Mouse (Mus musculus): ENCODE data around the gene Ankrd60. TPM values are rescaled to one million over a fixed set of nuclear protein-coding genes. Genes with fewer than 3 reads are reported as not detected.

The Ankrd60 gene
- polyA plus RNA-seq, 1 experiment from 2014 or later = not detected

- Histone ChIP-seq H3K36me3 (ENCODE audit: control insufficient read depth, insufficient read depth, low read length) (no peaks in the 10 kb centered on the region), H3K4me3 (ENCODE audit: low read depth, low read length) (no peak overlapping the region), H3K4me2 (ENCODE audit: low read depth) (no peak overlapping the region), H3K27ac (ENCODE audit: low read depth, low read length) (no peak overlapping the region), H3K9ac (ENCODE audit: low read length) (no peak overlapping the region; the same call in 1 of the 2 replicates), H3K9me3 (ENCODE audit: control insufficient read depth, low read length) (no peaks in the 10 kb centered on the region), H3K4me1 (ENCODE audit: control insufficient read depth, insufficient read depth, low read length) (no peaks in the 10 kb centered on the region), H3K27me3 (ENCODE audit: control insufficient read depth, insufficient read depth, low read length) (no peaks in the 10 kb centered on the region)
- ATAC-seq (ENCODE audit: insufficient read depth, low FRiP score, low TSS enrichment) (no peak), DNase-seq (ENCODE audit: low spot score) (no peak)
- 85% methylated on average over 4 of the region's 4 CpGs for WGBS
Observed at GRCm38 (mm10) chr2:173542716-173543115, 35.4 kb downstream of the Ankrd60 start.

- H3K9me3 ChIP-seq (ENCODE audit: control insufficient read depth, low read length) = no peaks in the 10 kb centered on the region
- H3K27ac ChIP-seq (ENCODE audit: low read depth, low read length) = no peak overlapping the region
- no peaks in the 10 kb centered on the region for H3K27me3 ChIP-seq (ENCODE audit: control insufficient read depth, insufficient read depth, low read length)
- no peak overlapping the region for H3K4me2 ChIP-seq (ENCODE audit: low read depth)
- DNase-seq (ENCODE audit: low spot score) = no peak
- H3K36me3 ChIP-seq (ENCODE audit: control insufficient read depth, insufficient read depth, low read length) = no peaks in the 10 kb centered on the region
- H3K4me1 ChIP-seq (ENCODE audit: control insufficient read depth, insufficient read depth, low read length) = no peaks in the 10 kb centered on the region
- no peak for ATAC-seq (ENCODE audit: insufficient read depth, low FRiP score, low TSS enrichment)
- no peak overlapping the region for H3K4me3 ChIP-seq (ENCODE audit: low read depth, low read length)
- no peak overlapping the region for H3K9ac ChIP-seq (ENCODE audit: low read length)
- WGBS = 67% methylated on average over 4 of the region's 4 CpGs
Observed at GRCm38 (mm10) chr2:173541748-173542147, 36.4 kb downstream of the Ankrd60 start.

DNA sequence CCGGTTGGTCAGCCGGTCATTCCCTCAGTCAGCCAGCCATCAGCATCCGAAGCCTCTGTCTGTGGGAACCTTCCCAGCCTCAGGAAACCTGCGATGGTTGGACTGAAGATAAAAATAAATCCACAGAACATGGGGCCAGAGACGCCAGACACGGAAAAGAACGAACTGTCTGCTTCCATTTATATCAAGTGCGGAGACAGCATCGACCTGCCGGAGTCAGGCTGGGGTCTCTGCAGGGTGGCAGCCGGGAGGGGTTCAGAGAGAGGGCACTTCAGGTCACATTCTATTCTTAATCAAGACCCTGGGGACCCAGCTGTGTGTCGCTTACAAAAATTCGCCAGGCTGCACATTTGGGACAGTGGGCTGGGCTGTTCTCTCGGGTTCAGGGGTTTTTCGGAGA is 38.4 kb downstream of the Ankrd60 start:
- Histone ChIP-seq H3K9me3 (ENCODE audit: control insufficient read depth, low read length) (no peaks in the 10 kb centered on the region), H3K4me2 (ENCODE audit: low read depth) (no peak overlapping the region), H3K27me3 (ENCODE audit: control insufficient read depth, insufficient read depth, low read length) (no peaks in the 10 kb centered on the region), H3K27ac (ENCODE audit: low read depth, low read length) (no peak overlapping the region), H3K4me1 (ENCODE audit: control insufficient read depth, insufficient read depth, low read length) (no peaks in the 10 kb centered on the region), H3K36me3 (ENCODE audit: control insufficient read depth, insufficient read depth, low read length) (no peaks in the 10 kb centered on the region), H3K4me3 (ENCODE audit: low read depth, low read length) (no peak overlapping the region), H3K9ac (ENCODE audit: low read length) (no peak overlapping the region)
- WGBS = 60% methylated on average over 15 of the region's 15 CpGs
- ATAC-seq (ENCODE audit: insufficient read depth, low FRiP score, low TSS enrichment) (no peak), DNase-seq (ENCODE audit: low spot score) (no peak)

- Histone ChIP-seq H3K27ac (ENCODE audit: low read depth, low read length) (no peak overlapping the region), H3K27me3 (ENCODE audit: control insufficient read depth, insufficient read depth, low read length) (no peaks in the 10 kb centered on the region), H3K9ac (ENCODE audit: low read length) (no peak overlapping the region), H3K4me1 (ENCODE audit: control insufficient read depth, insufficient read depth, low read length) (no peaks in the 10 kb centered on the region), H3K9me3 (ENCODE audit: control insufficient read depth, low read length) (no peaks in the 10 kb centered on the region), H3K4me3 (ENCODE audit: low read depth, low read length) (no peak overlapping the region), H3K4me2 (ENCODE audit: low read depth) (no peak overlapping the region), H3K36me3 (ENCODE audit: control insufficient read depth, insufficient read depth, low read length) (no peaks in the 10 kb centered on the region)
- no peak for ATAC-seq (ENCODE audit: insufficient read depth, low FRiP score, low TSS enrichment)
- DNase-seq (ENCODE audit: low spot score) = no peak
- 85% methylated on average over 9 of the region's 9 CpGs for WGBS
Observed at GRCm38 (mm10) chr2:173535886-173536285, 42.3 kb downstream of the Ankrd60 start.

GRCm38 (mm10) chr2:173535390-173535789 is 42.8 kb downstream of the Ankrd60 start:
- Histone ChIP-seq H3K4me3 (ENCODE audit: low read depth, low read length) (no peak overlapping the region), H3K27ac (ENCODE audit: low read depth, low read length) (no peak overlapping the region), H3K4me1 (ENCODE audit: control insufficient read depth, insufficient read depth, low read length) (no peaks in the 10 kb centered on the region), H3K4me2 (ENCODE audit: low read depth) (no peak overlapping the region), H3K36me3 (ENCODE audit: control insufficient read depth, insufficient read depth, low read length) (no peaks in the 10 kb centered on the region), H3K27me3 (ENCODE audit: control insufficient read depth, insufficient read depth, low read length) (no peaks in the 10 kb centered on the region), H3K9ac (ENCODE audit: low read length) (no peak overlapping the region), H3K9me3 (ENCODE audit: control insufficient read depth, low read length) (no peaks in the 10 kb centered on the region)
- WGBS = 91% methylated on average over 18 of the region's 18 CpGs
- ATAC-seq (ENCODE audit: insufficient read depth, low FRiP score, low TSS enrichment) (no peak), DNase-seq (ENCODE audit: low spot score) (no peak)

DNA sequence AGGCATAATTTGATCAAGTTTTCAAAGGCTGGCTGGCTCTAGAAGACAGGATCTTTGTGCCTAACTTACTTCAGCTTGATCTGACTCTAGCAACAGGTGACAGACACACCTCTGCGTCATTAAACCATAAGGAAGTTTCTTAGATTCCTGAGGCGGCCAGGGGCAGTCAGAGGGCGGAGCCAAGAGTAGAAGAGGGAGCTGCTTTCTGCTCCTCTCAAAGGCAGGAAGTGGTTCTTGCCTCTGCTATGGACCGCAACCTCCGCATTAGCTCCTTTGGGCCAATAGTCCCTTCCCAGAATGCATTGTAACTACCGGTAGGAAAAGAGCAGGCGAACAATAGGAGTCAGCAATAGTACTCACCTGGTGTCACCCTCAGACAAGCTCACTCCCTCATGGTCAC is 43.6 kb downstream of the Ankrd60 start:
- Histone ChIP-seq H3K27ac (ENCODE audit: low read depth, low read length) (no peak overlapping the region), H3K4me1 (ENCODE audit: control insufficient read depth, insufficient read depth, low read length) (no peaks in the 10 kb centered on the region), H3K9ac (ENCODE audit: low read length) (no peak overlapping the region), H3K27me3 (ENCODE audit: control insufficient read depth, insufficient read depth, low read length) (no peaks in the 10 kb centered on the region), H3K4me3 (ENCODE audit: low read depth, low read length) (no peak overlapping the region), H3K4me2 (ENCODE audit: low read depth) (no peak overlapping the region), H3K9me3 (ENCODE audit: control insufficient read depth, low read length) (no peaks in the 10 kb centered on the region), H3K36me3 (ENCODE audit: control insufficient read depth, insufficient read depth, low read length) (no peaks in the 10 kb centered on the region)
- ATAC-seq (ENCODE audit: insufficient read depth, low FRiP score, low TSS enrichment) = no peak
- DNase-seq (ENCODE audit: low spot score) = no peak
- 79% methylated on average over 7 of the region's 7 CpGs for WGBS

GRCm38 (mm10) chr2:173532711-173533462 is 45.3 kb downstream of the Ankrd60 start:
- H3K9me3 ChIP-seq (ENCODE audit: control insufficient read depth, low read length) = no peaks in the 10 kb centered on the region
- H3K9ac ChIP-seq (ENCODE audit: low read length) = no peak overlapping the region
- ATAC-seq (ENCODE audit: insufficient read depth, low FRiP score, low TSS enrichment) = no peak
- no peaks in the 10 kb centered on the region for H3K4me1 ChIP-seq (ENCODE audit: control insufficient read depth, insufficient read depth, low read length)
- H3K27ac ChIP-seq (ENCODE audit: low read depth, low read length) = no peak overlapping the region
- WGBS = 63% methylated on average over 15 of the region's 15 CpGs
- H3K36me3 ChIP-seq (ENCODE audit: control insufficient read depth, insufficient read depth, low read length) = no peaks in the 10 kb centered on the region
- no peak overlapping the region for H3K4me2 ChIP-seq (ENCODE audit: low read depth)
- DNase-seq (ENCODE audit: low spot score) = no peak
- H3K27me3 ChIP-seq (ENCODE audit: control insufficient read depth, insufficient read depth, low read length) = no peaks in the 10 kb centered on the region
- no peak overlapping the region for H3K4me3 ChIP-seq (ENCODE audit: low read depth, low read length)

- DNase-seq (ENCODE audit: low spot score) = no peak
- Histone ChIP-seq H3K27me3 (ENCODE audit: control insufficient read depth, insufficient read depth, low read length) (no peaks in the 10 kb centered on the region), H3K4me2 (ENCODE audit: low read depth) (no peak overlapping the region), H3K36me3 (ENCODE audit: control insufficient read depth, insufficient read depth, low read length) (no peaks in the 10 kb centered on the region), H3K9ac (ENCODE audit: low read length) (no peak overlapping the region), H3K9me3 (ENCODE audit: control insufficient read depth, low read length) (no peaks in the 10 kb centered on the region), H3K4me3 (ENCODE audit: low read depth, low read length) (no peak overlapping the region), H3K4me1 (ENCODE audit: control insufficient read depth, insufficient read depth, low read length) (no peaks in the 10 kb centered on the region), H3K27ac (ENCODE audit: low read depth, low read length) (no peak overlapping the region)
- 86% methylated on average over 3 of the region's 3 CpGs for WGBS
- no peak for ATAC-seq (ENCODE audit: insufficient read depth, low FRiP score, low TSS enrichment)
Observed at GRCm38 (mm10) chr2:173528493-173528892, 49.7 kb downstream of the Ankrd60 start.

DNA sequence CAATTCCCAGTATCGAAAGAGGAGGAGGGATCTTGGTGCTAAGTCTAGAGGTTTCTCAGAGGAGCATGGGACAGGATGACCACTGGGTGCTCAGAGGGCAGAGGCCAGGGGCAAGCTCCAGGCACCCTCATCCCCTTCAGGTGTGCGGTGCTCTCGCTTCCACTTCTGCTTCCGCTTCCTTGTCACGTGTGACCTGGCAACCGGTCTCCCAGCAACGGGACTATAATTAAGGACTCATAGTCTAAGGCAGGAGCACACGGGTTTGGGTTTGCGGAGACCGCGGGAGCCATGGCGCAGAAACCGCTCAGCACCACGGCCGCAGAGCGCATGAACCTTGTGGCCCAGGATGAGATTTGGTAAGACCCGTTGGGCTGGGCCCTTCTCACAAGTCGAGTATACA is 55.8 kb downstream of the Ankrd60 start, which contains the start of gene 1700021F07Rik:
TSS of gene 1700021F07Rik (plus strand) at position 211 of the 400 bp plus-strand sequence.
- Histone ChIP-seq H3K9me3 (ENCODE audit: control insufficient read depth, low read length) (no peaks in the 10 kb centered on the region), H3K4me3 (ENCODE audit: low read depth, low read length) (no peak within 1 kb of the TSS), H3K27me3 (ENCODE audit: control insufficient read depth, insufficient read depth, low read length) (no peaks in the 10 kb centered on the region), H3K4me1 (ENCODE audit: control insufficient read depth, insufficient read depth, low read length) (no peaks in the 10 kb centered on the region), H3K36me3 (ENCODE audit: control insufficient read depth, insufficient read depth, low read length) (no peaks in the 10 kb centered on the region), H3K27ac (ENCODE audit: low read depth, low read length) (no peak within 1 kb of the TSS), H3K9ac (ENCODE audit: low read length) (no peak within 1 kb of the TSS), H3K4me2 (ENCODE audit: low read depth) (no peak within 1 kb of the TSS)
- WGBS = 94% methylated on average over 18 of the region's 18 CpGs
- ATAC-seq (ENCODE audit: insufficient read depth, low FRiP score, low TSS enrichment) (no peak), DNase-seq (ENCODE audit: low spot score) (no peak)
